Mouse (Mus musculus): ENCODE data around the gene Csnk1d. TPM values are rescaled to one million over a fixed set of nuclear protein-coding genes. Genes with fewer than 3 reads are reported as not detected.

Gene Csnk1d
- polyA plus RNA-seq, 1 experiment from 2014 or later = 77.4 TPM

DNA sequence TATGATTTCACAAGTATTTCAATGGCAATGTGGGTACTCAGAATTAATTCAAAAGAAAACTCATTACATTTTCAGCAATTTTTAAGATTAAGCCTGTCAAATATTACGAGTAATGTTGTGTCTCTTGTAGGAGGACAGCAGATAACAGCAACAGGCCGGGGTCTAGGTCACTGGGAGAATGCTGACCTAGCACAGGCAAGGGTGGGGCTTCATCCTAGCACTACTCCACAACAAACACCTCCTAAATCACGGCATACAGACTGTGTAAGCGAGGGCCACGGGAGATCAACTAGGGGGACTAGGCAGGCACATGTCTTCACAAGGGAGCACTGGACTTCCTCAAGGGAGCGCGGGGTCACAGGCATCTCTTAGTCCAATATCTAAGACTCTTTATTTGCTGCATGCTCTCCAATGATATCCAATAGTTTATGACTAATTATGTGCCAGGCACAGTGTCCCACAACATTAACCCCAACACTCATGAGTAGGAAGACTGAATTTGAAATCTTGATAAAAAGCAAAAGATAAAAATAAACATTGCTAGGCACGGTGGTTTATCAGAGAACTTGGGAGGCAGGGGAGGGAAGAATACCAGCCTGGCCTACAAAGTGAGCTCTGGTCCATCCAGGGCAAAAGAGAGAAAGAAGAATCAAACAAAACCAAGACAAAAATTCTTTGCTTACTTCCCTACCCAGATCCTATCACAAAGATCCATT, 11.3 kb downstream of the Csnk1d start:
- no peaks in the 10 kb centered on the region for H3K9me3 ChIP-seq (ENCODE audit: control insufficient read depth, low read length)

GRCm38 (mm10) chr11:120973318-120973717, 17.8 kb downstream of the Csnk1d start:
- no peak overlapping the region for H3K9ac ChIP-seq
- H3K36me3 ChIP-seq (replicated peaks; ENCODE audit: control insufficient read depth, insufficient read depth) = peaks cover 98% of the 10 kb centered on the region
- H3K4me3 ChIP-seq (replicated peaks; ENCODE audit: low read length) = no peak overlapping the region
- no peaks in the 10 kb centered on the region for H3K27me3 ChIP-seq (ENCODE audit: control insufficient read depth, insufficient read depth, low read length)
- DNase-seq (ENCODE audit: low spot score) = no peak
- 75% methylated on average over 6 of the region's 6 CpGs for WGBS
- H3K27ac ChIP-seq = no peak overlapping the region
- no peaks in the 10 kb centered on the region for H3K9me3 ChIP-seq (ENCODE audit: control insufficient read depth, low read length)
- H3K4me2 ChIP-seq (replicated peaks) = no peak overlapping the region
- no peak for ATAC-seq (ENCODE audit: low FRiP score)
- no peaks in the 10 kb centered on the region for H3K4me1 ChIP-seq (replicated peaks; ENCODE audit: control insufficient read depth, insufficient read depth, low read length)

More for the DNA sequence above, 11.3 kb downstream of the Csnk1d start:
- Histone ChIP-seq H3K9ac (no peak overlapping the region), H3K4me3 (replicated peaks; ENCODE audit: low read length) (no peak overlapping the region), H3K4me2 (replicated peaks) (no peak overlapping the region), H3K36me3 (replicated peaks; ENCODE audit: control insufficient read depth, insufficient read depth) (peaks cover 88% of the 10 kb centered on the region), H3K27me3 (ENCODE audit: control insufficient read depth, insufficient read depth, low read length) (no peaks in the 10 kb centered on the region), H3K4me1 (replicated peaks; ENCODE audit: control insufficient read depth, insufficient read depth, low read length) (no peaks in the 10 kb centered on the region), H3K27ac (no peak overlapping the region)
- 88% methylated on average over 8 of the region's 8 CpGs for WGBS
- DNase-seq (ENCODE audit: low spot score) (no peak), ATAC-seq (ENCODE audit: low FRiP score) (no peak)

- H3K9ac ChIP-seq = no peak overlapping the region
- no peaks in the 10 kb centered on the region for H3K27me3 ChIP-seq (ENCODE audit: control insufficient read depth, insufficient read depth, low read length)
- no peaks in the 10 kb centered on the region for H3K9me3 ChIP-seq (ENCODE audit: control insufficient read depth, low read length)
- H3K36me3 ChIP-seq (replicated peaks; ENCODE audit: control insufficient read depth, insufficient read depth) = peaks cover 98% of the 10 kb centered on the region
- H3K27ac ChIP-seq = no peak overlapping the region
- no peak overlapping the region for H3K4me2 ChIP-seq (replicated peaks)
- H3K4me3 ChIP-seq (replicated peaks; ENCODE audit: low read length) = no peak overlapping the region
- DNase-seq (ENCODE audit: low spot score) (no peak), ATAC-seq (ENCODE audit: low FRiP score) (no peak)
- no peaks in the 10 kb centered on the region for H3K4me1 ChIP-seq (replicated peaks; ENCODE audit: control insufficient read depth, insufficient read depth, low read length)
- 94% methylated on average over 5 of the region's 5 CpGs for WGBS
Observed at GRCm38 (mm10) chr11:120971237-120971636, 19.9 kb downstream of the Csnk1d start.

- no peak overlapping the region for H3K9ac ChIP-seq
- DNase-seq (ENCODE audit: low spot score) (no peak), ATAC-seq (ENCODE audit: low FRiP score) (no peak)
- H3K4me3 ChIP-seq (replicated peaks; ENCODE audit: low read length) = no peak overlapping the region
- H3K27ac ChIP-seq = no peak overlapping the region
- H3K4me1 ChIP-seq (replicated peaks; ENCODE audit: control insufficient read depth, insufficient read depth, low read length) = 0 out of 2 replicates have a peak, but pooled peaks cover 2% of the 10 kb centered on the region
- no peaks in the 10 kb centered on the region for H3K9me3 ChIP-seq (ENCODE audit: control insufficient read depth, low read length)
- H3K27me3 ChIP-seq (ENCODE audit: control insufficient read depth, insufficient read depth, low read length) = no peaks in the 10 kb centered on the region
- H3K36me3 ChIP-seq (replicated peaks; ENCODE audit: control insufficient read depth, insufficient read depth) = peaks cover 100% of the 10 kb centered on the region
- WGBS = 92% methylated on average over 5 of the region's 5 CpGs
- H3K4me2 ChIP-seq (replicated peaks) = no peak overlapping the region
Observed at GRCm38 (mm10) chr11:120969742-120970141, 21.4 kb downstream of the Csnk1d start.

GRCm38 (mm10) chr11:120965587-120965986, 25.5 kb downstream of the Csnk1d start:
- Histone ChIP-seq H3K4me2 (replicated peaks) (no peak overlapping the region), H3K9me3 (ENCODE audit: control insufficient read depth, low read length) (no peaks in the 10 kb centered on the region), H3K27ac (no peak overlapping the region), H3K36me3 (replicated peaks; ENCODE audit: control insufficient read depth, insufficient read depth) (peaks cover 100% of the 10 kb centered on the region), H3K27me3 (ENCODE audit: control insufficient read depth, insufficient read depth, low read length) (no peaks in the 10 kb centered on the region), H3K9ac (no peak overlapping the region), H3K4me3 (replicated peaks; ENCODE audit: low read length) (no peak overlapping the region), H3K4me1 (replicated peaks; ENCODE audit: control insufficient read depth, insufficient read depth, low read length) (0 out of 2 replicates have a peak, but pooled peaks cover 3% of the 10 kb centered on the region)
- WGBS = 86% methylated on average over 4 of the region's 4 CpGs
- DNase-seq (ENCODE audit: low spot score) (no peak), ATAC-seq (ENCODE audit: low FRiP score) (no peak)

GRCm38 (mm10) chr11:120964195-120965157, 26.7 kb downstream of the Csnk1d start:
- Histone ChIP-seq H3K27me3 (ENCODE audit: control insufficient read depth, insufficient read depth, low read length) (no peaks in the 10 kb centered on the region), H3K9me3 (ENCODE audit: control insufficient read depth, low read length) (no peaks in the 10 kb centered on the region), H3K36me3 (replicated peaks; ENCODE audit: control insufficient read depth, insufficient read depth) (peaks cover 95% of the 10 kb centered on the region), H3K4me2 (replicated peaks) (no peak overlapping the region), H3K4me3 (replicated peaks; ENCODE audit: low read length) (no peak overlapping the region), H3K9ac (no peak overlapping the region), H3K4me1 (replicated peaks; ENCODE audit: control insufficient read depth, insufficient read depth, low read length) (0 out of 2 replicates have a peak, but pooled peaks cover 3% of the 10 kb centered on the region), H3K27ac (no peak overlapping the region)
- WGBS = 63% methylated on average over 10 of the region's 10 CpGs
- DNase-seq (ENCODE audit: low spot score) (no peak), ATAC-seq (ENCODE audit: low FRiP score) (no peak)

- Histone ChIP-seq H3K27me3 (ENCODE audit: control insufficient read depth, insufficient read depth, low read length) (no peaks in the 10 kb centered on the region), H3K4me1 (replicated peaks; ENCODE audit: control insufficient read depth, insufficient read depth, low read length) (0 out of 2 replicates have a peak, but pooled peaks cover 3% of the 10 kb centered on the region)
- WGBS = 90% methylated on average over 7 of the region's 7 CpGs
Observed at GRCm38 (mm10) chr11:120962909-120963308, 28.2 kb downstream of the Csnk1d start.

DNA sequence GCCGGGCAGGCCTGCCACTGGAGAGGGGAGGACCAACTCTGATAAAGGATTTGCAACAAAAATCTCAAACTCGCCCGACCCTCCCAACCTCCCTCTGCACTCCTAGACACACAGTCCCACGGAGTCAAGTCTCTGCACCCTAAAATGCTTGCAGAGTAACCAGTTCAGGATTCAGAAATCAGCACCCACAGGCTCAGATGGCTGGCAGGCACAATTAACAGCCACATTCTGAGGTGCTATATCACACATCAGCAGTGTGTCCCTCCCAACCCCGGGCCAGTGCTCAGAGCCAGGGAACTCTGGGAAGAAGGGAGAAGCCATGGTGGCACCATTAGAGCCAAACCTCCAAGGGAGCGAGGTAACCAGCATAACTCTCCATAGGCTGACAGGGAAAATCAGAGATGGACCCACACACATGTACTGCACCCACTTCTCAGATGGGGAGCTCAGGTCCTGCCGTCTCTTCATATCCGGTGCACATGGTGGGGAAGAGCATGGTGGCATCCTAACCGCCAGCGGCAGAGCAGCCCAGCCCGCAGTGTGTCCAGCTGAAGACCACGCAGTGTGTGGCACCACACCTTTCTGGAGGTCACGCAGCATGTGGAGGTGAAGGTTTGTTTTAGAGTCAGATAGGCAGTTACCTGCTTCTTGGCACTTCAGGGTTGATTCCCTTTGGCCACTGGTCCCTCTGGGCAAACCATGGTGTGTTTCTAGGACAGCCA, 28.9 kb downstream of the Csnk1d start:
- 96% methylated on average over 13 of the region's 13 CpGs for WGBS
- H3K27me3 ChIP-seq (ENCODE audit: control insufficient read depth, insufficient read depth, low read length) = no peaks in the 10 kb centered on the region
- H3K36me3 ChIP-seq (replicated peaks; ENCODE audit: control insufficient read depth, insufficient read depth) = peaks cover 87% of the 10 kb centered on the region
- H3K27ac ChIP-seq = no peak overlapping the region
- no peak for DNase-seq (ENCODE audit: low spot score)
- no peak overlapping the region for H3K4me2 ChIP-seq (replicated peaks)
- 0 out of 2 replicates have a peak, but pooled peaks cover 3% of the 10 kb centered on the region for H3K4me1 ChIP-seq (replicated peaks; ENCODE audit: control insufficient read depth, insufficient read depth, low read length)
- no peak overlapping the region for H3K9ac ChIP-seq
- no peak for ATAC-seq (ENCODE audit: low FRiP score)
- H3K9me3 ChIP-seq (ENCODE audit: control insufficient read depth, low read length) = no peaks in the 10 kb centered on the region
- H3K4me3 ChIP-seq (replicated peaks; ENCODE audit: low read length) = no peak overlapping the region

More at GRCm38 (mm10) chr11:120962909-120963308, 28.2 kb downstream of the Csnk1d start:
- ATAC-seq (ENCODE audit: low FRiP score) (no peak), DNase-seq (ENCODE audit: low spot score) (no peak)
- no peak overlapping the region for H3K4me3 ChIP-seq (replicated peaks; ENCODE audit: low read length)
- H3K27ac ChIP-seq = no peak overlapping the region
- H3K36me3 ChIP-seq (replicated peaks; ENCODE audit: control insufficient read depth, insufficient read depth) = peaks cover 88% of the 10 kb centered on the region
- H3K9me3 ChIP-seq (ENCODE audit: control insufficient read depth, low read length) = no peaks in the 10 kb centered on the region
- no peak overlapping the region for H3K4me2 ChIP-seq (replicated peaks)
- no peak overlapping the region for H3K9ac ChIP-seq

Measured in hindbrain, embryonic 14.5 days (tissue).